Mouse (Mus musculus) hindbrain, embryonic 14.5 days (tissue): ENCODE results near the gene Elmod3. TPM values are rescaled to one million over a fixed set of nuclear protein-coding genes. Genes with fewer than 3 reads are reported as not detected.
"Not testable (repeated sequence)": the region's sequence is repeated elsewhere in the genome, so short reads cannot be mapped to it uniquely, and the experiment has no call there.

Experiments used
- ATAC-seq: fragments of 200-750 bp; cut with Nextera tagmentation; 2 replicates; pipeline ENCODE4 v1.8.0; 2017; ENCODE audit warnings: moderate number of reproducible peaks, mild to moderate bottlenecking, moderate TSS enrichment, moderate library complexity; ENCODE audit not compliant: low FRiP score
- DNase-seq: peaks from one replicate; pipeline ENCODE4 v3.0.0-alpha.2; 2015; ENCODE audit warnings: low spot score
- H3K27ac ChIP-seq: fragments of 300-500 bp; sonication (generic); 2 replicates; pipeline ENCODE4 v1.5.1; 2014; ENCODE audit warnings: mild to moderate bottlenecking, moderate library complexity
- H3K27me3 ChIP-seq: fragments of 300-500 bp; sonication (generic); 2 replicates; pipeline ENCODE4 v1.6.1; 2014; ENCODE audit warnings: mild to moderate bottlenecking, low read length, mixed read lengths; ENCODE audit not compliant: control insufficient read depth, insufficient read depth
- H3K36me3 ChIP-seq: fragments of 300-500 bp; sonication (generic); replicated peaks from 2 replicates; pipeline ENCODE4 v1.6.1; 2014; ENCODE audit not compliant: control insufficient read depth, insufficient read depth
- H3K4me1 ChIP-seq: fragments of 300-500 bp; sonication (generic); replicated peaks from 2 replicates; pipeline ENCODE4 v1.6.1; 2014; ENCODE audit warnings: antibody characterized with exemption, low read length, mixed read lengths; ENCODE audit not compliant: control insufficient read depth, insufficient read depth
- H3K4me2 ChIP-seq: fragments of 300-500 bp; sonication (generic); replicated peaks from 2 replicates; pipeline ENCODE4 v1.6.1; 2014; ENCODE audit warnings: mild to moderate bottlenecking, moderate library complexity
- H3K4me3 ChIP-seq: fragments of 300-500 bp; sonication (generic); replicated peaks from 2 replicates; pipeline ENCODE4 v1.5.1; 2014; ENCODE audit warnings: mild to moderate bottlenecking, low read length
- H3K9ac ChIP-seq: fragments of 300-500 bp; sonication (generic); 2 replicates; pipeline ENCODE4 v1.6.1; 2014
- H3K9me3 ChIP-seq: fragments of 300-500 bp; sonication (generic); 2 replicates; pipeline ENCODE4 v1.6.1; 2016; ENCODE audit warnings: low read length; ENCODE audit not compliant: control insufficient read depth
- WGBS: fragments of 180-500 bp; shearing (Covaris S2); extraction: QIAGEN DNeasy Blood & Tissue Kit; methylation state at CpG from one replicate; pipeline ENCODE4 v1.1.7; 2014; 5-methylcytosine and 5-hydroxymethylcytosine counted together
- polyA plus RNA-seq: library from polyadenylated mRNA; unstranded; fragments of >200 nt; fragmentation: Nextera tagmentation; extraction: Ambion mirVana; gene quantifications from 2 replicates; pipeline ENCODE4 v1.2.1, GENCODE M21; 2014

The Elmod3 gene
- polyA plus RNA-seq, 1 experiment from 2014 or later, result 16.8 TPM

- not testable (repeated sequence) for ATAC-seq, H3K9ac ChIP-seq, H3K27me3 ChIP-seq, H3K4me3 ChIP-seq, DNase-seq, H3K36me3 ChIP-seq, H3K4me2 ChIP-seq, H3K9me3 ChIP-seq
- WGBS, result 45% methylated on average over 1 of the region's 1 CpGs
- 0 out of 2 replicates have a peak overlapping the region, but pooled peaks have one; percentile 11 for H3K27ac ChIP-seq
- H3K4me1 ChIP-seq, result peaks cover 14% of the 10 kb centered on the region
These were observed 64.7 kb downstream of the Elmod3 start for GRCm38 (mm10) chr6:72533555-72533954.

GRCm38 (mm10) chr6:72532580-72532979 is 65.6 kb downstream of the Elmod3 start:
- Histone ChIP-seq H3K27me3 (no peaks in the 10 kb centered on the region), H3K4me2 (no peak overlapping the region), H3K9me3 (no peaks in the 10 kb centered on the region), H3K27ac (peak overlapping the region; percentile 26; the same call in 1 of the 2 replicates), H3K4me1 (peaks cover 8% of the 10 kb centered on the region), H3K36me3 (no peaks in the 10 kb centered on the region), H3K9ac (no peak overlapping the region), H3K4me3 (no peak overlapping the region)
- ATAC-seq (no peak), DNase-seq (no peak)
- 68% methylated on average over 4 of the region's 4 CpGs for WGBS

DNA sequence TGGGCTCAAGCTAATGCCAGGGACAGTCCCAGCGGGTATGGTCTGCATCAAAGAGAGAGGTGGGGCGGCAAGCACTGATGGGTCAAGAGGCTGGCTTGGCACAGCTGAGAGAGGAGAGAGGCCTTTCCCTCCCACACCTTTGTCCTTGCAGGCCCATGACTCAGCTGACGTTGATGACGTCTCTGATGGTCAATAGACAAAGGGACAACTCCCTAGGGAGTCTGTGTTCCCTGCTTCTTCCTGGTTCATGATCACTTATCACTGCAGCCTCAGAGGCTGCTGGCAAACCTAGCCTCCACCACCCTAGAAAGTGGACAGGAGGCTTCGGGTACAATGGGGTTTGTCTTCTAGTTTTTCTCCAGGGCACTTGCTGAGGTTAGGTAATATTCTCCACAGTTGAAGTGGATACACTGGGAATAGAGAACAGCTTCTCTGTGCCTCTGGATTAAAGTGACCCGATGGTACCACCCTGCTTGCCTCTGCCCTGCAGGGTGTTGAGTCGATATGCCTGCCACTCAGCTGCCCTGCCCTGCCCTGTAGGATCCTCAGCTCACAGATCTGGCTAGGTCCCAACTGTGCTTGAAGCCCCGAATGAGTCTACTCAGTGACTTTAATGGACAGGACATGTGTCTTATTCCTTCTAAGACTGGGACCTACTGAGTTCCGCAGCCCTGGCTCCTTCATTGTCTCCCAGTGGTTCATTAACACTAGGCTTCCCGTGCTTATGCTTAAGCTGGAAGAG is 69.6 kb downstream of the Elmod3 start:
- 71% methylated on average over 10 of the region's 10 CpGs for WGBS
- H3K9me3 ChIP-seq, result no peaks in the 10 kb centered on the region
- peaks cover 8% of the 10 kb centered on the region for H3K4me1 ChIP-seq
- no peak overlapping the region for H3K9ac ChIP-seq
- no peak overlapping the region for H3K4me2 ChIP-seq
- no peaks in the 10 kb centered on the region for H3K27me3 ChIP-seq
- ATAC-seq (no peak), DNase-seq (no peak)
- H3K4me3 ChIP-seq, result no peak overlapping the region
- H3K27ac ChIP-seq, result no peak overlapping the region
- H3K36me3 ChIP-seq, result no peaks in the 10 kb centered on the region

GRCm38 (mm10) chr6:72527070-72527469 is 71.1 kb downstream of the Elmod3 start:
- H3K4me1 ChIP-seq, result no peaks in the 10 kb centered on the region
- no peaks in the 10 kb centered on the region for H3K27me3 ChIP-seq
- H3K4me2 ChIP-seq, result no peak overlapping the region
- WGBS, result 89% methylated on average over 4 of the region's 4 CpGs
- no peaks in the 10 kb centered on the region for H3K36me3 ChIP-seq
- no peak overlapping the region for H3K27ac ChIP-seq
- no peak overlapping the region for H3K9ac ChIP-seq
- H3K9me3 ChIP-seq, result no peaks in the 10 kb centered on the region
- DNase-seq, result no peak
- no peak overlapping the region for H3K4me3 ChIP-seq
- ATAC-seq, result no peak

DNA sequence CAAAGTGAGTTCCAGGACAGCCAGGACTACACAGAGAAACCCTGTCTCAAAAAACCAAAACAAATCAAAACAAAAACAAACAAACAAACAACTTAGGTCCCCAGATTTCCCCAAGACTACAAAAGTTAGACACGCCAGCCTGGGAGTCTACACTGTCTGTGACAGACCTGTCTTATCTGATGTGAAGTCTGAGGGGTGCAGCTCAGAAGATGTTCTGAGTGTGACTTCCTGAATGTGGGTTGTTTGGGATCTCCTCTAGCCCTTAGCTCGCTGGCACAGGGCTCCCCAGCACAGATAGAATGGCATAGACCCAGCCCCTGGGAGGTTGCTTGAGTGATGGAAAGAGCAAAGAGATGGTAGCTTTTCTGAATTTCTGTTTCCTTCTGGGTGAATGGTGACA is 74.1 kb downstream of the Elmod3 start:
- Histone ChIP-seq H3K27me3 (no peaks in the 10 kb centered on the region), H3K9ac (no peak overlapping the region), H3K4me1 (peaks cover 19% of the 10 kb centered on the region), H3K36me3 (no peaks in the 10 kb centered on the region), H3K9me3 (no peaks in the 10 kb centered on the region), H3K4me3 (no peak overlapping the region), H3K27ac (no peak overlapping the region), H3K4me2 (no peak overlapping the region)
- WGBS, result 86% methylated on average over 2 of the region's 2 CpGs
- DNase-seq, result no peak
- no peak for ATAC-seq

DNA sequence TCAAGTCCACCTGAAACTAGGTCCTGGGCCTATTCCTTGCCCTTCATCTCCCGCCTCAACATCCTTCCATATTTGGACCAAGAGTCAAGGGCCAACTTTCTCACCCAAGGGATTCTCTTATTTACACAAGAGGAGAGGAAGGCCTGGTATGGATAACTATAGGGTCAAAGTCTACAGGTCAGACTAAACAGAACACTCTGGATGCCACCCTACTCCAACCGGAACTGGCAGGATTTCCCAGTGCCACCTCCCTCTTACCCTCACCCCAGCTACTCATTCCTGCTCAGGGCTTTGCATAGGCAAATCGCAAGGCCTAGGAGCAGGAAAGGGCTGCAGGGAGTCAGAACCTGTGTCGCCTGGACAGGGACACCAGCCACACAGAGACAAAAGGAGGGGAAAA is 75.0 kb downstream of the Elmod3 start:
- H3K9ac ChIP-seq, result no peak overlapping the region
- ATAC-seq, result no peak
- H3K27ac ChIP-seq, result no peak overlapping the region
- no peaks in the 10 kb centered on the region for H3K27me3 ChIP-seq
- H3K4me1 ChIP-seq, result peaks cover 28% of the 10 kb centered on the region
- no peaks in the 10 kb centered on the region for H3K36me3 ChIP-seq
- DNase-seq, result no peak
- WGBS, result 72% methylated on average over 4 of the region's 4 CpGs
- H3K4me3 ChIP-seq, result no peak overlapping the region
- H3K4me2 ChIP-seq, result no peak overlapping the region
- H3K9me3 ChIP-seq, result no peaks in the 10 kb centered on the region

DNA sequence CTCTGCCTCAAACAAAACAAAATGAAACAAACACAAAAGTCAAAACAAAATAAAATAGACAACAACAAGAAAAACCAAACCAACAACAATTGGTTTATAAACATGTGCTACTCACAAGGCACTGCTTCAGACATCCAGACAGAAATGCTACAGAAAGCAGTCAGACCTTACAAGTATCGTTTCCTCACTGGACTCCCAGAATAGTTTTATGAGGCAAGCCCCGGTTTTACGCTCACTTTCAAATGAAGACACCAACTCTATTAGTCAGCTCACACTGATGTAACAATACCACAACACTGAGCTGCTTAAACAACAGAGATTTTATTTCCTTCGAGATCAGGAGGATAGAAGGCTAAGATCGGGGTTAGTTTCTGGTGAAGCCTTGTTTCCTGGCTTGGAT is 75.9 kb downstream of the Elmod3 start:
- no peak overlapping the region for H3K4me3 ChIP-seq
- ATAC-seq (no peak), DNase-seq (no peak)
- no peaks in the 10 kb centered on the region for H3K27me3 ChIP-seq
- no peaks in the 10 kb centered on the region for H3K9me3 ChIP-seq
- 90% methylated on average over 5 of the region's 5 CpGs for WGBS
- no peak overlapping the region for H3K4me2 ChIP-seq
- H3K9ac ChIP-seq, result no peak overlapping the region
- H3K36me3 ChIP-seq, result no peaks in the 10 kb centered on the region
- no peak overlapping the region for H3K27ac ChIP-seq
- H3K4me1 ChIP-seq, result peaks cover 28% of the 10 kb centered on the region

- DNase-seq (no peak), ATAC-seq (no peak)
- H3K4me3 ChIP-seq, result no peak within 1 kb of the TSS
- 0 out of 2 replicates have a peak within 1 kb of the TSS, but pooled peaks have one; percentile 18 for H3K9ac ChIP-seq
- H3K4me1 ChIP-seq, result peaks cover 28% of the 10 kb centered on the region
- no peaks in the 10 kb centered on the region for H3K27me3 ChIP-seq
- H3K27ac ChIP-seq, result peak within 1 kb of the TSS; percentile 97
- 94% methylated on average over 5 of the region's 5 CpGs for WGBS
- no peaks in the 10 kb centered on the region for H3K36me3 ChIP-seq
- H3K4me2 ChIP-seq, result no peak within 1 kb of the TSS
- H3K9me3 ChIP-seq, result no peaks in the 10 kb centered on the region
These were observed 76.6 kb downstream of the Elmod3 start, which contains the start of gene Sh2d6 for GRCm38 (mm10) chr6:72521607-72522006. Sh2d6 (minus strand) TSS chr6:72521707.

- H3K4me1 ChIP-seq, result peaks cover 28% of the 10 kb centered on the region
- no peak for ATAC-seq
- H3K27ac ChIP-seq, result peak overlapping the region; percentile 97
- no peak overlapping the region for H3K4me3 ChIP-seq
- no peak overlapping the region for H3K9ac ChIP-seq
- no peak overlapping the region for H3K4me2 ChIP-seq
- no peaks in the 10 kb centered on the region for H3K9me3 ChIP-seq
- H3K27me3 ChIP-seq, result no peaks in the 10 kb centered on the region
- no peaks in the 10 kb centered on the region for H3K36me3 ChIP-seq
- 93% methylated on average over 5 of the region's 5 CpGs for WGBS
- no peak for DNase-seq
These were observed 77.3 kb downstream of the Elmod3 start for GRCm38 (mm10) chr6:72520904-72521303.
